Mouse (Mus musculus) heart, adult 2 months (tissue): Measurements from ENCODE around the gene Prss36.

ENCODE experiments used
- CTCF ChIP-seq: fragments of 200-600 bp; IDR thresholded peaks from 2 replicates; pipeline ENCODE4 v1.8.1; 2022; ENCODE audit warnings: antibody characterized with exemption, mild to moderate bottlenecking, moderate library complexity
- EP300 ChIP-seq: fragments of 200-500 bp; IDR thresholded peaks from 2 replicates; pipeline ENCODE4 v1.6.1; 2011; ENCODE audit warnings: low read depth, low read length, control low read depth; ENCODE audit not compliant: insufficient read depth

DNA sequence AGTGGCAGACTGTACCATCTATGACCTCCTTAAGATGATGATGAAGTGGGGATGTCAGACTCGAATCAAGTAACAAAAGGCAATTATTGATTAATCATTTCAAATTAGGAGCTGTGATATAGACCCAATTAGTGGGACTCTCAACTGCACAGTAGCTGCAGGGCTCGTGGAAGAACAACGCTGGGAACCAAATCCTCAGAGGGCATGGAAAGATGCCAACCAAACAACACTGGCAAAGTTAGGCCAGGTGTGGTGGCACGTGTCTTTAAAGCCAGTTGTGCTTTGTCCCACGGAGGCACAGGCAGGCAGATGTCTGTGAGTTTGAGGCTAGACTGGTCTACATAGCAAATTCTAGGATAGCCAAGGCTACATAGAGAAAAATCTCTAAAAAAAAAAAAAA is 15.9 kb downstream of the Prss36 start:
- TF ChIP-seq EP300 (no peak), CTCF (no peak)
